Comparison of ENCODE assay signal across 8 mouse cellular contexts in genomic region chr13:64128858-64129615, GRCm38 (mm10). TPM values are rescaled to one million over a fixed set of nuclear protein-coding genes. Genes with fewer than 3 reads are reported as not detected.
DNase-seq lines count a peak whose midpoint lies in the region; ATAC-seq and TF ChIP-seq lines count a peak whose summit lies in the region.

Gene Slc35d2, minus strand, starts transcription at chr13:64129368.

- H3K4me2 ChIP-seq in liver, embryonic 14.5 days (ENCODE audit: low read depth): peak within 1 kb of the TSS; percentile 70

- peaks cover 13% of the 10 kb centered on the region for H3K36me3 ChIP-seq in liver, embryonic 14.5 days (replicated peaks; ENCODE audit: control insufficient read depth, insufficient read depth, low read depth)

- 6% methylated on average over 44 of the region's 44 CpGs for WGBS in liver, embryonic 14.5 days (ENCODE audit: insufficient replicate concordance)

- H3K4me3 ChIP-seq in liver, embryonic 14.5 days (ENCODE audit: insufficient read depth in 1 of 2, low read depth in 2 of 2, low read length in 2 of 2): peak within 1 kb of the TSS; percentile 60 to 80

- peak within 1 kb of the TSS; percentile 61 for H3K9ac ChIP-seq in liver, embryonic 14.5 days (replicated peaks)

- no peak within 1 kb of the TSS; the same call in 1 of the 2 replicates for H3K27ac ChIP-seq in liver, embryonic 14.5 days

- TF ChIP-seq EP300 in liver, embryonic 14.5 days (IDR thresholded peaks at IDR 0.05; ENCODE audit: low read depth): no peak

- TF ChIP-seq CTCF in brain, embryonic 14.5 days (IDR thresholded peaks at IDR 0.05; ENCODE audit: borderline replicate concordance, extremely low read depth, insufficient read depth, insufficient read length): no peak
- no peak for TF ChIP-seq CTCF in liver, embryonic 14.5 days (IDR thresholded peaks at IDR 0.05; ENCODE audit: low read depth)

- no peaks in the 10 kb centered on the region for H3K27me3 ChIP-seq in liver, embryonic 14.5 days (ENCODE audit: control insufficient read depth, insufficient read depth, low read length)

- H3K4me1 ChIP-seq in liver, embryonic 14.5 days (replicated peaks; ENCODE audit: control insufficient read depth in 2 of 2, insufficient read depth in 2 of 2, low read length in 1 of 2): peaks cover 0 to 10% of the 10 kb centered on the region in 2 experiments; a peak in 2 of 4 replicates

- ATAC-seq in frontal cortex, adult (ENCODE audit: low TSS enrichment): peak; percentile 41; the same call in 1 of the 2 replicates
- peak; percentile 76 for ATAC-seq in liver, embryonic 14.5 days (ENCODE audit: insufficient read depth)

- DNase-seq in frontal cortex, postnatal 25 days (ENCODE audit: low spot score in 2 of 2): no peak
- peak; percentile 18 for DNase-seq in brain, embryonic 14.5 days (ENCODE audit: low read depth)
- peak; percentile 68 for DNase-seq in gastrocnemius, postnatal 25 days
- DNase-seq in induced T-regulatory cell, adult 2 months (ENCODE audit: low read depth): peak; percentile 81
- DNase-seq in liver, embryonic 14.5 days (ENCODE audit: low read depth in 3 of 3, low spot score in 3 of 3): peak in 1 of 3 experiments; percentile 22
- peak; percentile 65 for DNase-seq in naive thymus-derived CD4-positive, alpha-beta T cell, adult 2 months (ENCODE audit: low read depth)
- peak; percentile 83 for DNase-seq in testis, postnatal 10 days (ENCODE audit: low spot score)

- TF ChIP-seq POLR2A in brain, embryonic 14.5 days (IDR thresholded peaks at IDR 0.05; ENCODE audit: borderline replicate concordance, extremely low read depth, insufficient read depth, insufficient read length, poor library complexity, severe bottlenecking): no peak

- no peaks in the 10 kb centered on the region for H3K9me3 ChIP-seq in liver, embryonic 14.5 days (ENCODE audit: control insufficient read depth, low read length)

RNA-seq across cellular contexts. Expression of gene Slc35d2, which starts in this region (rescaled TPM):
- polyA plus RNA-seq in brain, embryonic 14.5 days (2012; rRNA removed): 0.95 and 1.2 TPM in 2 replicates
- under 1 TPM; 0.72 to 0.88 TPM for total RNA-seq in gastrocnemius, postnatal 25 days (2021)
- polyA plus RNA-seq in liver, embryonic 14.5 days (2012; rRNA removed): 3.3 and 3.7 TPM in 2 replicates
- 6.7 and 7.2 TPM in 2 replicates for polyA plus RNA-seq in liver, embryonic 14.5 days (2014; fragmentation: Nextera tagmentation; extraction: Ambion mirVana)

Comparison
In these comparisons a context has a peak if more than half of its experiments do, and no peak if none do; other contexts are left out.
1. Peak in DNase-seq in gastrocnemius, postnatal 25 days; RNA of the gene not detected or under 1 TPM.
2. DNase-seq: peak in brain, embryonic 14.5 days (single experiment), induced T-regulatory cell, adult 2 months (single experiment), naive thymus-derived CD4-positive, alpha-beta T cell, adult 2 months (single experiment) and testis, postnatal 10 days (single experiment); none in frontal cortex, postnatal 25 days (0 of 2).